Comparison of ENCODE assay signal across 27 mouse cellular contexts in the genomic region with DNA sequence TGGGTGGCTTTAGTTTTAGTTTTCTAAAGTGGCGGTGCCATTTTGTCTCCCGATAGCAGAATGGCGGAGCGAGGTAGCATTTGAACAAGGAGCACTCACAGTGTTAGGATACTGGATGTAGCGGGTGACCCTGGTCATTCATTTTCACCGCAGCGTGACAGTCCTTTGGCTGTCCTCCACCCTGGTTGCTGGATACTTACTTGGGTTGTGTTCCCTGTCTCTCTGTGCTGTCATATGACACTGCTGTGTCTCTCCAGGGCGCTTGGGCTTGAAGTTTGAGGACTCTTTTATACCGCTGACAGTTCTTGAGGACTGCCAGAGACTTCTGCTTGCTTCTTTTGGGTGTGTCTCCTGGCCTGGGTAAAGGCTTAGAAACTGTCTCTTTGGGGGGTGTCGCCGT.
DNase-seq lines count a peak whose midpoint lies in the region; ATAC-seq lines count a peak whose summit lies in the region.
"Had no signal": no experiment of that assay in that cellular context is flagged by ENCODE, and none has a peak within 500 bp of the region (broad histone marks: within the 10 kb centered on the region; RNA-seq: fewer than 3 reads in every experiment).

No protein-coding gene starts in this region.

- no peak overlapping the region for H3K4me2 ChIP-seq in hindbrain, embryonic 13.5 days
- H3K4me2 ChIP-seq: forebrain, embryonic 13.5 days; heart, embryonic 13.5 days; hindbrain, embryonic 12.5 days had no signal

- no peak for ATAC-seq in megakaryocyte progenitor cell, adult 5-6 weeks (replicated peaks; ENCODE audit: poor library complexity)
- ATAC-seq in hindbrain, embryonic 13.5 days (ENCODE audit: low FRiP score), result no peak
- ATAC-seq: activated CD4-positive, CD25-positive, alpha-beta regulatory T cell, adult 4 months; forebrain, embryonic 13.5 days; forebrain, embryonic 16.5 days; hindbrain, postnatal 0 days; inflammation-experienced regulatory T-cells, adult 6 months; intestine, embryonic 16.5 days had no signal

- no peaks in the 10 kb centered on the region for H3K36me3 ChIP-seq in hindbrain, embryonic 13.5 days
- H3K36me3 ChIP-seq: forebrain, embryonic 10.5 days; heart, embryonic 10.5 days; heart, embryonic 13.5 days; hindbrain, embryonic 12.5 days had no signal

- WGBS in hindbrain, embryonic 13.5 days, result 95% methylated on average over 11 of the region's 11 CpGs

- no peak overlapping the region for H3K27ac ChIP-seq in hindbrain, embryonic 13.5 days
- H3K27ac ChIP-seq: forebrain, embryonic 10.5 days; forebrain, embryonic 13.5 days; heart, embryonic 10.5 days; heart, embryonic 13.5 days; hindbrain, embryonic 12.5 days; hindbrain, postnatal 0 days had no signal

- no peak overlapping the region for H3K9ac ChIP-seq in hindbrain, embryonic 13.5 days
- H3K9ac ChIP-seq: forebrain, embryonic 13.5 days; heart, embryonic 13.5 days; hindbrain, embryonic 12.5 days had no signal

- no peak overlapping the region for H3K4me3 ChIP-seq in hindbrain, embryonic 13.5 days
- H3K4me3 ChIP-seq: forebrain, embryonic 10.5 days; forebrain, embryonic 13.5 days; heart, embryonic 10.5 days; heart, embryonic 13.5 days; hindbrain, embryonic 12.5 days had no signal

- H3K27me3 ChIP-seq in hindbrain, embryonic 13.5 days, result no peaks in the 10 kb centered on the region
- H3K27me3 ChIP-seq: forebrain, embryonic 13.5 days; heart, embryonic 13.5 days; hindbrain, embryonic 12.5 days had no signal

- H3K4me1 ChIP-seq in hindbrain, embryonic 13.5 days (replicated peaks), result no peaks in the 10 kb centered on the region
- H3K4me1 ChIP-seq: forebrain, embryonic 13.5 days; hindbrain, embryonic 12.5 days had no signal

- peak; percentile 1 for DNase-seq in adrenal gland, postnatal 14 days
- DNase-seq in adrenal gland, postnatal 36 days, result no peak
- DNase-seq in ovary, postnatal 36 days (ENCODE audit: low spot score), result peak; percentile 0
- no peak for DNase-seq in ovary, postnatal 10 days (ENCODE audit: low spot score)
- peak; percentile 49 to 56 for DNase-seq in gastrocnemius, adult 8-10 months (ENCODE audit: low spot score in 2 of 2)
- DNase-seq in gastrocnemius, postnatal 36 days, result peak; percentile 15 to 28
- DNase-seq: adrenal gland, adult 8-10 months; cerebellum, adult 11 months; cerebellum, adult 2 months; cerebellum, adult 9-11 months; cerebellum, postnatal 25 days; embryo, embryonic 11 days; heart, adult 18-20 months; heart, postnatal 14 days; kidney, adult 18-20 months had no signal

- no peaks in the 10 kb centered on the region for H3K9me3 ChIP-seq in hindbrain, embryonic 13.5 days
- H3K9me3 ChIP-seq: forebrain, embryonic 10.5 days; forebrain, embryonic 13.5 days; heart, embryonic 10.5 days; heart, embryonic 13.5 days; hindbrain, embryonic 12.5 days had no signal

- intact Hi-C loops in gastrocnemius, postnatal 36 days (cut with DNase I), result no loop called here

Comparison
In these comparisons a context has a peak if more than half of its experiments do, and no peak if none do; other contexts are left out.
1. DNase-seq: peak in adrenal gland, postnatal 14 days (single experiment), ovary, postnatal 36 days (single experiment), gastrocnemius, adult 8-10 months (2 of 2) and gastrocnemius, postnatal 36 days (2 of 2); none in adrenal gland, postnatal 36 days (0 of 2) and ovary, postnatal 10 days (single experiment).